Mouse (Mus musculus) C3H10T1/2 (cell line): ENCODE measurements around the gene Bmf. TPM values are rescaled to one million over a fixed set of nuclear protein-coding genes. Genes with fewer than 3 reads are reported as not detected.

Experiments used
- polyA plus RNA-seq, 2 experiments: library from polyadenylated mRNA; unstranded; fragments of >200 nt; fragmentation: generic; extraction: Trizol; gene quantifications; one replicate each; pipeline ENCODE4 v1.2.1; 2012; ENCODE audit warnings: missing spikeins in 2 of 2

Gene Bmf
- polyA plus RNA-seq: 10 to 100 TPM in 1 of 2 experiments, under 1 TPM in 1; 0.16 to 12.2 TPM

DNA sequence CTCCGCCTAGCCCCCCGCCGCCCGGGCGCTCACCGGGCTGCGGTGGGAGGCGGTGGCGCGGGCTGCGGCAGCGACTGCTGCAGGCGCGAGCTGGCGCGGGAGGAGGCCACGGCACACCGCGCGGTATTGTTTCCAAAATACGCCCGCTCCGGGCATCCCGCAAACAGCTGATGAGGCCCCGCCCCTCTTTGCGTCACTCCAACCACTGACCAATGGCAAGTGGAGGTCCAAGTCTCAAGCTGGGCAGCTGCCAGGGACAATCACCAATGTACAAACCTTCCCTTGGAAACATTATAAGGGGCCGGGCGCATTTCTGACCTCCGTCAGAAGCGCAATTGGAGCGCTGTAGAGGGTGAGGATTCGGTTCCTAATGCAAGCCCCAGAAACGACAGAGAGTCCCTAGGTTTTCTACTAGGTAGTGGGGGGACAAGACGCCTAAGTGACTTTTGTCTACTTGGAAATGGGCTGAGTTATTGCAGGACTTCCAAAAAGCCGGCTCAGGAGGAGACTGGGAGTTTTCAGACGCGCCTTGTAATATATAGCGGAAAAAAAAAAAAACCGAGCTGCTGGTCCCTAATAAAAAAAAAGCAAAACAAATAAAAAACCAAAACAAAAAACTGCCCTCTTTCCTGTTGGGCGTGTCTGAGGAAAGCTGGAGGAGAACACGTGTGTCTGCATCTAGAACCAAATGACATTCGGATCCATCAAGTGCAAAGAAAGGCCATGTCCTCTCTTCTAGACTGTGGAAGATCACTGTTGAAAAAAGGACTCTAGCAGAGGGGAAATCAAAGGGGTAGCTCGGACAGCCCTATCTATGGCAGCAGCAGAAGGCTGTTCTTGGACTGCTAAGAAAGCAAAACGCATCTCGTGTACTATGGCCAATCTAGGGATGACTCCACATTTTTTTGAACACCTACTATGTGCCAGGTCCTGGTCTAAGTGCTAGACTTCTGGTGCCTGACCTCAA is at the start of gene Bmf:
Gene Bmf, minus strand, starts transcription at position 181 of the 967 bp plus-strand sequence.

GRCm38 (mm10) chr2:118597673-118598568 is 48.4 kb upstream of the Bmf start, which contains the start of gene Bub1b:
Bub1b (plus strand) TSS chr2:118598211.

GRCm38 (mm10) chr2:118479550-118479909 is 70.0 kb downstream of the Bmf start, which contains the start of gene Srp14:
Srp14 (minus strand) TSS chr2:118479711.

Other genes starting within 250 kb of the Bmf start
- under 1 TPM; 0.02 to 0.06 TPM for gene Gpr176, start 176.3 kb downstream of the Bmf start, polyA plus RNA-seq
- 1 to 10 TPM in 1 of 2 experiments, under 1 TPM in 1; 0.70 to 6.5 TPM for gene Eif2ak4, start 161.1 kb downstream of the Bmf start, polyA plus RNA-seq
- gene Srp14, start 70.0 kb downstream of the Bmf start, polyA plus RNA-seq: 100 to 1,000 TPM in 1 of 2 experiments, 10 to 100 TPM in 1; 76.6 to 215 TPM
- 10 to 100 TPM in 1 of 2 experiments, 1 to 10 TPM in 1; 8.9 to 54.1 TPM for gene Bub1b, start 48.5 kb upstream of the Bmf start, polyA plus RNA-seq
- under 1 TPM in 1 of 2 experiments, not detected in 1; 0.15 TPM for gene Pak6, start 113.6 kb upstream of the Bmf start, polyA plus RNA-seq
- under 1 TPM in 1 of 2 experiments, not detected in 1; 0.01 TPM for gene Ankrd63, start 154.3 kb upstream of the Bmf start, polyA plus RNA-seq
- under 1 TPM in 1 of 2 experiments, not detected in 1; 0.07 TPM for gene Plcb2, start 178.8 kb upstream of the Bmf start, polyA plus RNA-seq
- gene Inafm2, start 196.1 kb upstream of the Bmf start, polyA plus RNA-seq: 1 to 10 TPM; 1.8 to 4.4 TPM
- 1 to 10 TPM; 3.2 to 6.8 TPM for gene Ccdc9b, start 213.0 kb upstream of the Bmf start, polyA plus RNA-seq
- not detected for gene Phgr1, start 223.1 kb upstream of the Bmf start, polyA plus RNA-seq
- gene Disp2, start 230.0 kb upstream of the Bmf start, polyA plus RNA-seq: under 1 TPM in 1 of 2 experiments, not detected in 1; 0.09 TPM